In the genomic region with DNA sequence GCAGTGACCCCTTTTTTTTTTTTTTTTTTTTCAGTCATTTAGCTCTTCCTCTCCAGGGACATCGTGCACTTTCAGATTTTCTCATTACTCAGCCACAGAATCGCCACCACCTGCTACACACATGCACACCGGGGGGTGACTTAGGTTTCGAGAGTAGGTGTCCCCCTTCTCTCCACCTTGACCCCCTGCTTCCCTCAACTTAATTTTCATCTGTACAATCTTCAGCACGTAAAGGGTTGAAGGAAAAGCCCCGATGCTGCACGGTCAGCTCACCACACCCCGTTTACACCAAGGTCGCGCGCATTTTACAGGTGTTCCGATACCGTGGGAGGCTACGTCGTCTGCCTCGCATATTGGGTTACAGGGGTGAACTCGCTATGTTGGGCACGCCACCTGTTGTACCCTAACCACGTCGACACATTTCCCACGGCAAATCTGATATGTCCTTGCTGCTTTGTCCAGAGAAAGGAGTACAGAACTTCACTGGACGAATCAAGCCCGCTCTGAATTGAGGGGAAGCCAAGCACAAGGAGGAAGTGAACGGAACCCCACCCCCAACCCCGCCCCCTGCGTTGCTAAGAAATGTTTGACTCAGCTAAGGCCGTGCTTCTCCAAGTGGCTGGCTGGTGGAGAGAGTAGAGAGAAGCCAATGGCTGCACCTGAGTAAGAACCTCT, we compare ENCODE assay signal across 8 mouse cellular contexts.
DNase-seq lines count a peak whose midpoint lies in the region; ATAC-seq lines count a peak whose summit lies in the region.

No protein-coding gene starts in this region.

- H3K9ac ChIP-seq in embryonic facial prominence, embryonic 14.5 days (ENCODE audit: low read depth, low read length) = peak overlapping the region; percentile 58
- peak overlapping the region; percentile 51; the same call in 1 of the 2 replicates for H3K9ac ChIP-seq in limb, embryonic 13.5 days
- H3K9ac ChIP-seq in midbrain, embryonic 12.5 days (replicated peaks) = peak overlapping the region; percentile 39; the same call in 1 of the 2 replicates
- no peak overlapping the region for H3K9ac ChIP-seq in stomach, embryonic 14.5 days (replicated peaks; ENCODE audit: low read depth, low read length)

- no peaks in the 10 kb centered on the region for H3K9me3 ChIP-seq in embryonic facial prominence, embryonic 14.5 days (ENCODE audit: control insufficient read depth, low read length)
- no peaks in the 10 kb centered on the region for H3K9me3 ChIP-seq in hindbrain, embryonic 10.5 days
- no peaks in the 10 kb centered on the region for H3K9me3 ChIP-seq in limb, embryonic 13.5 days
- no peaks in the 10 kb centered on the region for H3K9me3 ChIP-seq in midbrain, embryonic 12.5 days
- H3K9me3 ChIP-seq in stomach, embryonic 14.5 days (ENCODE audit: control insufficient read depth, low read depth, low read length) = no peaks in the 10 kb centered on the region

- H3K36me3 ChIP-seq in embryonic facial prominence, embryonic 14.5 days (ENCODE audit: control insufficient read depth, insufficient read depth, low read length) = no peaks in the 10 kb centered on the region
- no peaks in the 10 kb centered on the region for H3K36me3 ChIP-seq in hindbrain, embryonic 10.5 days
- no peaks in the 10 kb centered on the region for H3K36me3 ChIP-seq in limb, embryonic 13.5 days
- H3K36me3 ChIP-seq in midbrain, embryonic 12.5 days = no peaks in the 10 kb centered on the region
- no peaks in the 10 kb centered on the region for H3K36me3 ChIP-seq in stomach, embryonic 14.5 days (ENCODE audit: control insufficient read depth, insufficient read depth, low read length)

- 4% methylated on average over 27 of the region's 27 CpGs for WGBS in embryonic facial prominence, embryonic 14.5 days
- WGBS in hindbrain, embryonic 10.5 days = 10% methylated on average over 27 of the region's 27 CpGs
- WGBS in limb, embryonic 13.5 days = 3% methylated on average over 27 of the region's 27 CpGs
- 5% methylated on average over 27 of the region's 27 CpGs for WGBS in midbrain, embryonic 12.5 days
- 5% methylated on average over 27 of the region's 27 CpGs for WGBS in stomach, embryonic 14.5 days

- peak overlapping the region; percentile 76 for H3K4me2 ChIP-seq in embryonic facial prominence, embryonic 14.5 days (ENCODE audit: low read depth, low read length)
- H3K4me2 ChIP-seq in limb, embryonic 13.5 days (replicated peaks) = peak overlapping the region; percentile 85
- peak overlapping the region; percentile 68 for H3K4me2 ChIP-seq in midbrain, embryonic 12.5 days (replicated peaks)
- H3K4me2 ChIP-seq in stomach, embryonic 14.5 days (replicated peaks; ENCODE audit: low read depth, low read length) = peak overlapping the region; percentile 84

- peak; percentile 92 for ATAC-seq in embryonic facial prominence, embryonic 14.5 days (ENCODE audit: low read depth)
- ATAC-seq in limb, embryonic 13.5 days (ENCODE audit: low FRiP score, low read depth) = peak; percentile 81
- ATAC-seq in midbrain, embryonic 12.5 days (ENCODE audit: low FRiP score, low read depth) = no peak
- peak; percentile 79 for ATAC-seq in stomach, embryonic 14.5 days (ENCODE audit: insufficient number of reproducible peaks, insufficient read depth, low FRiP score, low read depth)

- no peaks in the 10 kb centered on the region for H3K4me1 ChIP-seq in embryonic facial prominence, embryonic 14.5 days (ENCODE audit: control insufficient read depth, insufficient read depth, low read length)
- peaks cover 19% of the 10 kb centered on the region for H3K4me1 ChIP-seq in hindbrain, embryonic 10.5 days (replicated peaks)
- peaks cover 14% of the 10 kb centered on the region for H3K4me1 ChIP-seq in limb, embryonic 13.5 days
- H3K4me1 ChIP-seq in midbrain, embryonic 12.5 days = peaks cover 12% of the 10 kb centered on the region
- H3K4me1 ChIP-seq in stomach, embryonic 14.5 days (ENCODE audit: control insufficient read depth, insufficient read depth, low read length) = peaks cover 8% of the 10 kb centered on the region; the same call in 1 of the 2 replicates

- no peak overlapping the region for H3K27ac ChIP-seq in embryonic facial prominence, embryonic 14.5 days (replicated peaks; ENCODE audit: low read depth, low read length)
- H3K27ac ChIP-seq in hindbrain, embryonic 10.5 days = no peak overlapping the region
- no peak overlapping the region for H3K27ac ChIP-seq in limb, embryonic 13.5 days
- H3K27ac ChIP-seq in midbrain, embryonic 12.5 days (replicated peaks) = no peak overlapping the region
- H3K27ac ChIP-seq in stomach, embryonic 14.5 days (ENCODE audit: low read length) = peak overlapping the region; percentile 53; the same call in 1 of the 2 replicates

- no peaks in the 10 kb centered on the region for H3K27me3 ChIP-seq in embryonic facial prominence, embryonic 14.5 days (replicated peaks; ENCODE audit: control insufficient read depth, insufficient read depth, low read length)
- peaks cover 10% of the 10 kb centered on the region; the same call in 1 of the 2 replicates for H3K27me3 ChIP-seq in hindbrain, embryonic 10.5 days (ENCODE audit: insufficient read depth, poor library complexity, severe bottlenecking)
- peaks cover 3% of the 10 kb centered on the region; the same call in 1 of the 2 replicates for H3K27me3 ChIP-seq in limb, embryonic 13.5 days
- peaks cover 8% of the 10 kb centered on the region for H3K27me3 ChIP-seq in midbrain, embryonic 12.5 days
- H3K27me3 ChIP-seq in stomach, embryonic 14.5 days (ENCODE audit: control insufficient read depth, insufficient read depth, low read length) = no peaks in the 10 kb centered on the region

- peak overlapping the region; percentile 43 for H3K4me3 ChIP-seq in embryonic facial prominence, embryonic 14.5 days (ENCODE audit: low read depth, low read length)
- peak overlapping the region; percentile 50 for H3K4me3 ChIP-seq in hindbrain, embryonic 10.5 days
- peak overlapping the region; percentile 48 for H3K4me3 ChIP-seq in limb, embryonic 13.5 days
- peak overlapping the region; percentile 37 for H3K4me3 ChIP-seq in midbrain, embryonic 12.5 days
- peak overlapping the region; percentile 35 for H3K4me3 ChIP-seq in stomach, embryonic 14.5 days (ENCODE audit: low read depth, low read length)

- peak; percentile 66 for DNase-seq in urinary bladder, postnatal 14 days (ENCODE audit: low spot score)
- DNase-seq in urinary bladder, postnatal 10 days (ENCODE audit: low spot score) = no peak
- DNase-seq in embryonic facial prominence, embryonic 14.5 days (ENCODE audit: low spot score) = peak; percentile 84
- peak; percentile 55 for DNase-seq in hindbrain, embryonic 10.5 days (ENCODE audit: low spot score)
- DNase-seq in layer of hippocampus, adult 8-10 months (ENCODE audit: low spot score in 2 of 2) = no peak

Comparison
In these comparisons a context has a peak if more than half of its experiments do, and no peak if none do; other contexts are left out.
1. DNase-seq: peak in urinary bladder, postnatal 14 days (single experiment), embryonic facial prominence, embryonic 14.5 days (single experiment) and hindbrain, embryonic 10.5 days (single experiment); none in urinary bladder, postnatal 10 days (single experiment) and layer of hippocampus, adult 8-10 months (0 of 2).
2. Peak in every context shown above with its lines, with median percentiles within 50 percentile points of each other: H3K4me2 ChIP-seq and H3K4me3 ChIP-seq.